22 mouse cellular contexts compared by ENCODE assay signal in genomic region chr13:49467585-49467984, GRCm38 (mm10). TPM values are rescaled to one million over a fixed set of nuclear protein-coding genes. Genes with fewer than 3 reads are reported as not detected.
DNase-seq lines count a peak whose midpoint lies in the region; ATAC-seq and TF ChIP-seq lines count a peak whose summit lies in the region.
"Had no signal": no experiment of that assay in that cellular context is flagged by ENCODE, and none has a peak within 500 bp of the region (broad histone marks: within the 10 kb centered on the region; RNA-seq: fewer than 3 reads in every experiment).

No protein-coding gene starts in this region.

- no peak overlapping the region for H3K4me2 ChIP-seq in hindbrain, postnatal 0 days (ENCODE audit: low read depth, low read length)
- no peak overlapping the region for H3K4me2 ChIP-seq in embryonic facial prominence, embryonic 15.5 days (replicated peaks)
- H3K4me2 ChIP-seq: heart, embryonic 12.5 days; liver, embryonic 15.5 days; neural tube, embryonic 12.5 days had no signal

- H3K9me3 ChIP-seq in hindbrain, embryonic 10.5 days, result no peaks in the 10 kb centered on the region
- no peaks in the 10 kb centered on the region for H3K9me3 ChIP-seq in hindbrain, postnatal 0 days (ENCODE audit: low read length)
- H3K9me3 ChIP-seq in embryonic facial prominence, embryonic 15.5 days (replicated peaks), result no peaks in the 10 kb centered on the region
- H3K9me3 ChIP-seq: forebrain, embryonic 10.5 days; heart, embryonic 12.5 days; liver, embryonic 15.5 days; megakaryocyte, embryonic 14.5 days; neural tube, embryonic 12.5 days had no signal

- no peak overlapping the region for H3K4me3 ChIP-seq in hindbrain, embryonic 10.5 days
- no peak overlapping the region for H3K4me3 ChIP-seq in hindbrain, postnatal 0 days (ENCODE audit: low read length)
- no peak overlapping the region for H3K4me3 ChIP-seq in embryonic facial prominence, embryonic 15.5 days (replicated peaks)
- H3K4me3 ChIP-seq: forebrain, embryonic 10.5 days; heart, embryonic 12.5 days; liver, embryonic 15.5 days; megakaryocyte, embryonic 14.5 days; neural tube, embryonic 12.5 days had no signal

- no peaks in the 10 kb centered on the region for H3K27me3 ChIP-seq in hindbrain, embryonic 10.5 days (ENCODE audit: insufficient read depth, poor library complexity, severe bottlenecking)
- H3K27me3 ChIP-seq in hindbrain, postnatal 0 days (ENCODE audit: insufficient read depth, low read length), result no peaks in the 10 kb centered on the region
- H3K27me3 ChIP-seq in embryonic facial prominence, embryonic 15.5 days, result no peaks in the 10 kb centered on the region
- H3K27me3 ChIP-seq: heart, embryonic 12.5 days; liver, embryonic 15.5 days; megakaryocyte, embryonic 14.5 days; neural tube, embryonic 12.5 days had no signal

- TF ChIP-seq CTCF in hindbrain, postnatal 0 days (IDR thresholded peaks at IDR 0.05; ENCODE audit: low read depth), result no peak

- peaks cover 34% of the 10 kb centered on the region for H3K36me3 ChIP-seq in hindbrain, embryonic 10.5 days
- peaks cover 11% of the 10 kb centered on the region for H3K36me3 ChIP-seq in hindbrain, postnatal 0 days (ENCODE audit: insufficient read depth, low read length)
- H3K36me3 ChIP-seq in embryonic facial prominence, embryonic 15.5 days, result peaks cover 17% of the 10 kb centered on the region

- no peak overlapping the region for H3K27ac ChIP-seq in hindbrain, embryonic 10.5 days
- H3K27ac ChIP-seq in hindbrain, postnatal 0 days, result no peak overlapping the region
- peak overlapping the region; percentile 91 for H3K27ac ChIP-seq in embryonic facial prominence, embryonic 15.5 days (replicated peaks)
- H3K27ac ChIP-seq: forebrain, embryonic 10.5 days; liver, embryonic 15.5 days; neural tube, embryonic 12.5 days had no signal

- peak; percentile 23 for DNase-seq in hindbrain, embryonic 10.5 days (ENCODE audit: low spot score)
- no peak for DNase-seq in hindbrain, postnatal 0 days (ENCODE audit: low spot score)
- DNase-seq in A20 (ENCODE audit: low read depth, low spot score), result peak; percentile 40
- DNase-seq in embryo, embryonic 10.5 days (ENCODE audit: low spot score), result peak; percentile 19
- no peak for DNase-seq in c-Kit-positive CD71-positive TER-119-positive erythroid progenitor cells, embryonic 14.5 days (ENCODE audit: low spot score)
- no peak for DNase-seq in testis, postnatal 10 days (ENCODE audit: low spot score)
- no peak for DNase-seq in thymus, postnatal 36 days
- DNase-seq: cerebellum, adult 9-11 months; gastrocnemius, postnatal 10 days; heart, postnatal 4 days; kidney, adult 11 months; kidney, postnatal 14 days; lung, postnatal 10 days; right cerebral cortex, postnatal 14 days; thymus, postnatal 14 days had no signal

- no peak for ATAC-seq in hindbrain, postnatal 0 days
- no peak for ATAC-seq in embryonic facial prominence, embryonic 15.5 days (ENCODE audit: insufficient number of reproducible peaks, low FRiP score, low TSS enrichment, low read depth)

- no peak overlapping the region for H3K9ac ChIP-seq in hindbrain, postnatal 0 days (replicated peaks; ENCODE audit: low read length)
- H3K9ac ChIP-seq in embryonic facial prominence, embryonic 15.5 days, result no peak overlapping the region
- H3K9ac ChIP-seq: heart, embryonic 12.5 days; liver, embryonic 15.5 days; neural tube, embryonic 12.5 days had no signal

- WGBS in hindbrain, embryonic 10.5 days, result 73% methylated on average over 2 of the region's 2 CpGs
- 71% methylated on average over 2 of the region's 2 CpGs for WGBS in hindbrain, postnatal 0 days
- 36% methylated on average over 2 of the region's 2 CpGs for WGBS in embryonic facial prominence, embryonic 15.5 days

- H3K4me1 ChIP-seq in hindbrain, embryonic 10.5 days (replicated peaks), result 0 out of 2 replicates have a peak, but pooled peaks cover 5% of the 10 kb centered on the region
- H3K4me1 ChIP-seq in hindbrain, postnatal 0 days (ENCODE audit: insufficient read depth, low read length), result no peaks in the 10 kb centered on the region
- peaks cover 23% of the 10 kb centered on the region for H3K4me1 ChIP-seq in embryonic facial prominence, embryonic 15.5 days
- H3K4me1 ChIP-seq: forebrain, embryonic 10.5 days; heart, embryonic 12.5 days; neural tube, embryonic 12.5 days had no signal

RNA-seq across cellular contexts. Expression of gene Tes3-ps, which starts 25.5 kb away (rescaled TPM):
- 1.1 and 1.5 TPM in 2 replicates for polyA plus RNA-seq in hindbrain, embryonic 10.5 days (2016; fragmentation: Nextera tagmentation; extraction: Ambion mirVana)
- total RNA-seq in hindbrain, postnatal 0 days (2014; rRNA removed), result 0.14 and 0.16 TPM in 2 replicates
- polyA plus RNA-seq in hindbrain, postnatal 0 days (2015; fragmentation: Nextera tagmentation; extraction: Ambion mirVana), result 0.51 and 0.64 TPM in 2 replicates
- 0.79 and 1.7 TPM in 2 replicates for polyA plus RNA-seq in embryonic facial prominence, embryonic 15.5 days (2015; fragmentation: Nextera tagmentation; extraction: Ambion mirVana)
- polyA plus RNA-seq: spleen, adult 2 months had no signal

RNA-seq across cellular contexts. Expression of gene Ecm2, which starts 37.0 kb away (rescaled TPM):
- 0.52 and 0.63 TPM in 2 replicates for polyA plus RNA-seq in hindbrain, embryonic 10.5 days (2016; fragmentation: Nextera tagmentation; extraction: Ambion mirVana)
- 2.6 and 4.6 TPM in 2 replicates for total RNA-seq in hindbrain, postnatal 0 days (2014; rRNA removed)
- 2.9 and 3.0 TPM in 2 replicates for polyA plus RNA-seq in hindbrain, postnatal 0 days (2015; fragmentation: Nextera tagmentation; extraction: Ambion mirVana)
- 2.2 and 2.3 TPM in 2 replicates for polyA plus RNA-seq in embryonic facial prominence, embryonic 15.5 days (2015; fragmentation: Nextera tagmentation; extraction: Ambion mirVana)

RNA-seq across cellular contexts. Expression of gene Ippk, which starts 46.5 kb away (rescaled TPM):
- 19.5 and 20.0 TPM in 2 replicates for polyA plus RNA-seq in hindbrain, embryonic 10.5 days (2016; fragmentation: Nextera tagmentation; extraction: Ambion mirVana)
- total RNA-seq in hindbrain, postnatal 0 days (2014; rRNA removed), result 9.2 and 11.9 TPM in 2 replicates
- 10.2 and 10.8 TPM in 2 replicates for polyA plus RNA-seq in hindbrain, postnatal 0 days (2015; fragmentation: Nextera tagmentation; extraction: Ambion mirVana)
- polyA plus RNA-seq in embryonic facial prominence, embryonic 15.5 days (2015; fragmentation: Nextera tagmentation; extraction: Ambion mirVana), result 12.7 and 13.4 TPM in 2 replicates

Comparison
In these comparisons a context has a peak if more than half of its experiments do, and no peak if none do; other contexts are left out.
1. DNase-seq: peak in hindbrain, embryonic 10.5 days (single experiment), A20 (single experiment) and embryo, embryonic 10.5 days (single experiment); none in hindbrain, postnatal 0 days (single experiment), c-Kit-positive CD71-positive TER-119-positive erythroid progenitor cells, embryonic 14.5 days (single experiment), testis, postnatal 10 days (single experiment) and thymus, postnatal 36 days (0 of 2).